Mouse (Mus musculus) lung, postnatal 0 days (tissue): ENCODE data around the gene Kcnk13.

Experiments
- CTCF ChIP-seq: IDR thresholded peaks from 2 replicates; pipeline ENCODE4 v1.5.1; 2016; ENCODE audit warnings: antibody characterized with exemption, mild to moderate bottlenecking
- EP300 ChIP-seq: IDR thresholded peaks from 2 replicates; pipeline ENCODE4 v1.6.1; 2016; ENCODE audit warnings: antibody characterized with exemption, mild to moderate bottlenecking, control low read depth

- TF ChIP-seq EP300 (no peak), CTCF (no peak)
Measured at GRCm38 (mm10) chr12:99959930-99960329, 4.4 kb upstream of the Kcnk13 start.
